Mouse (Mus musculus): ENCODE data around the gene Tlx1. TPM values are rescaled to one million over a fixed set of nuclear protein-coding genes. Genes with fewer than 3 reads are reported as not detected.

The Tlx1 gene
- polyA plus RNA-seq, 1 experiment from 2014 or later: not detected

GRCm38 (mm10) chr19:45131966-45132628 is 18.4 kb upstream of the Tlx1 start:
- H3K9me3 ChIP-seq (ENCODE audit: control insufficient read depth, low read length): no peaks in the 10 kb centered on the region
- no peak overlapping the region for H3K27ac ChIP-seq (ENCODE audit: low read depth, low read length)
- no peak for ATAC-seq (ENCODE audit: low FRiP score, low TSS enrichment)
- peaks cover 72% of the 10 kb centered on the region for H3K27me3 ChIP-seq (ENCODE audit: control insufficient read depth, insufficient read depth, low read length)
- H3K36me3 ChIP-seq (ENCODE audit: control insufficient read depth, insufficient read depth, low read length): no peaks in the 10 kb centered on the region
- no peak overlapping the region for H3K4me3 ChIP-seq (ENCODE audit: low read length)
- H3K9ac ChIP-seq (ENCODE audit: low read depth, low read length): no peak overlapping the region
- no peak overlapping the region for H3K4me2 ChIP-seq (replicated peaks; ENCODE audit: low read depth, low read length)
- 16% methylated on average over 14 of the region's 14 CpGs for WGBS
- no peaks in the 10 kb centered on the region for H3K4me1 ChIP-seq (ENCODE audit: control insufficient read depth, insufficient read depth, low read length)

- Histone ChIP-seq H3K9me3 (ENCODE audit: control insufficient read depth, low read length) (no peaks in the 10 kb centered on the region), H3K27ac (ENCODE audit: low read depth, low read length) (no peak overlapping the region), H3K27me3 (ENCODE audit: control insufficient read depth, insufficient read depth, low read length) (peaks cover 97% of the 10 kb centered on the region), H3K9ac (ENCODE audit: low read depth, low read length) (no peak overlapping the region), H3K4me1 (ENCODE audit: control insufficient read depth, insufficient read depth, low read length) (no peaks in the 10 kb centered on the region), H3K4me2 (replicated peaks; ENCODE audit: low read depth, low read length) (no peak overlapping the region), H3K4me3 (ENCODE audit: low read length) (no peak overlapping the region), H3K36me3 (ENCODE audit: control insufficient read depth, insufficient read depth, low read length) (no peaks in the 10 kb centered on the region)
- WGBS: 5% methylated on average over 3 of the region's 3 CpGs
- no peak for ATAC-seq (ENCODE audit: low FRiP score, low TSS enrichment)
These were observed 7.9 kb upstream of the Tlx1 start for GRCm38 (mm10) chr19:45142531-45142930.

- Histone ChIP-seq H3K27me3 (ENCODE audit: control insufficient read depth, insufficient read depth, low read length) (peaks cover 100% of the 10 kb centered on the region), H3K27ac (ENCODE audit: low read depth, low read length) (no peak overlapping the region), H3K9ac (ENCODE audit: low read depth, low read length) (no peak overlapping the region), H3K4me1 (ENCODE audit: control insufficient read depth, insufficient read depth, low read length) (no peaks in the 10 kb centered on the region), H3K4me2 (replicated peaks; ENCODE audit: low read depth, low read length) (no peak overlapping the region; the same call in 1 of the 2 replicates), H3K36me3 (ENCODE audit: control insufficient read depth, insufficient read depth, low read length) (no peaks in the 10 kb centered on the region), H3K9me3 (ENCODE audit: control insufficient read depth, low read length) (peaks cover 5% of the 10 kb centered on the region; the same call in 1 of the 2 replicates), H3K4me3 (ENCODE audit: low read length) (no peak overlapping the region)
- ATAC-seq (ENCODE audit: low FRiP score, low TSS enrichment): no peak
- under 1% methylated on average over 42 of the region's 46 CpGs for whole genome bisulfite sequencing
These were observed 7.1 kb upstream of the Tlx1 start for GRCm38 (mm10) chr19:45143214-45143895.

- no peak overlapping the region for H3K4me2 ChIP-seq (replicated peaks; ENCODE audit: low read depth, low read length)
- no peak overlapping the region for H3K9ac ChIP-seq (ENCODE audit: low read depth, low read length)
- H3K27me3 ChIP-seq (ENCODE audit: control insufficient read depth, insufficient read depth, low read length): peaks cover 97% of the 10 kb centered on the region
- no peak for ATAC-seq (ENCODE audit: low FRiP score, low TSS enrichment)
- H3K4me1 ChIP-seq (ENCODE audit: control insufficient read depth, insufficient read depth, low read length): peaks cover 8% of the 10 kb centered on the region; the same call in 1 of the 2 replicates
- H3K4me3 ChIP-seq (ENCODE audit: low read length): no peak overlapping the region
- H3K27ac ChIP-seq (ENCODE audit: low read depth, low read length): no peak overlapping the region
- H3K9me3 ChIP-seq (ENCODE audit: control insufficient read depth, low read length): peaks cover 6% of the 10 kb centered on the region; the same call in 1 of the 2 replicates
- H3K36me3 ChIP-seq (ENCODE audit: control insufficient read depth, insufficient read depth, low read length): no peaks in the 10 kb centered on the region
- WGBS: under 1% methylated on average over 4 of the region's 4 CpGs
These were observed 3.4 kb upstream of the Tlx1 start for GRCm38 (mm10) chr19:45147071-45147470.

GRCm38 (mm10) chr19:45151361-45152182 is 1.1 kb downstream of the Tlx1 start:
- H3K4me2 ChIP-seq (replicated peaks; ENCODE audit: low read depth, low read length): peak overlapping the region; percentile 38
- H3K9me3 ChIP-seq (ENCODE audit: control insufficient read depth, low read length): peaks cover 6% of the 10 kb centered on the region; the same call in 1 of the 2 replicates
- ATAC-seq (ENCODE audit: low FRiP score, low TSS enrichment): no peak
- peaks cover 8% of the 10 kb centered on the region; the same call in 1 of the 2 replicates for H3K4me1 ChIP-seq (ENCODE audit: control insufficient read depth, insufficient read depth, low read length)
- peaks cover 97% of the 10 kb centered on the region for H3K27me3 ChIP-seq (ENCODE audit: control insufficient read depth, insufficient read depth, low read length)
- no peaks in the 10 kb centered on the region for H3K36me3 ChIP-seq (ENCODE audit: control insufficient read depth, insufficient read depth, low read length)
- no peak overlapping the region for H3K9ac ChIP-seq (ENCODE audit: low read depth, low read length)
- WGBS: 1% methylated on average over 36 of the region's 36 CpGs
- H3K4me3 ChIP-seq (ENCODE audit: low read length): peak overlapping the region; percentile 19
- no peak overlapping the region for H3K27ac ChIP-seq (ENCODE audit: low read depth, low read length)

GRCm38 (mm10) chr19:45152183-45152650 is 1.7 kb downstream of the Tlx1 start:
- H3K27ac ChIP-seq (ENCODE audit: low read depth, low read length): no peak overlapping the region
- H3K4me3 ChIP-seq (ENCODE audit: low read length): no peak overlapping the region
- 8% methylated on average over 8 of the region's 8 CpGs for WGBS
- H3K9ac ChIP-seq (ENCODE audit: low read depth, low read length): no peak overlapping the region
- peaks cover 8% of the 10 kb centered on the region; the same call in 1 of the 2 replicates for H3K4me1 ChIP-seq (ENCODE audit: control insufficient read depth, insufficient read depth, low read length)
- no peak overlapping the region for H3K4me2 ChIP-seq (replicated peaks; ENCODE audit: low read depth, low read length)
- peaks cover 97% of the 10 kb centered on the region for H3K27me3 ChIP-seq (ENCODE audit: control insufficient read depth, insufficient read depth, low read length)
- H3K36me3 ChIP-seq (ENCODE audit: control insufficient read depth, insufficient read depth, low read length): no peaks in the 10 kb centered on the region
- no peak for ATAC-seq (ENCODE audit: low FRiP score, low TSS enrichment)
- H3K9me3 ChIP-seq (ENCODE audit: control insufficient read depth, low read length): peaks cover 6% of the 10 kb centered on the region; the same call in 1 of the 2 replicates

GRCm38 (mm10) chr19:45153311-45154058 is 3.0 kb downstream of the Tlx1 start:
- Histone ChIP-seq H3K9me3 (ENCODE audit: control insufficient read depth, low read length) (no peaks in the 10 kb centered on the region; the same call in 1 of the 2 replicates), H3K9ac (ENCODE audit: low read depth, low read length) (no peak overlapping the region), H3K4me2 (replicated peaks; ENCODE audit: low read depth, low read length) (no peak overlapping the region), H3K4me1 (ENCODE audit: control insufficient read depth, insufficient read depth, low read length) (peaks cover 8% of the 10 kb centered on the region; the same call in 1 of the 2 replicates), H3K4me3 (ENCODE audit: low read length) (no peak overlapping the region), H3K36me3 (ENCODE audit: control insufficient read depth, insufficient read depth, low read length) (no peaks in the 10 kb centered on the region), H3K27me3 (ENCODE audit: control insufficient read depth, insufficient read depth, low read length) (peaks cover 96% of the 10 kb centered on the region), H3K27ac (ENCODE audit: low read depth, low read length) (no peak overlapping the region)
- no peak for ATAC-seq (ENCODE audit: low FRiP score, low TSS enrichment)
- 2% methylated on average over 44 of the region's 44 CpGs for WGBS

- H3K27ac ChIP-seq (ENCODE audit: low read depth, low read length): no peak overlapping the region
- no peak for ATAC-seq (ENCODE audit: low FRiP score, low TSS enrichment)
- H3K4me3 ChIP-seq (ENCODE audit: low read length): no peak overlapping the region
These were observed 3.5 kb downstream of the Tlx1 start for GRCm38 (mm10) chr19:45154059-45154386.

More at GRCm38 (mm10) chr19:45154059-45154386, 3.5 kb downstream of the Tlx1 start:
- Histone ChIP-seq H3K9me3 (ENCODE audit: control insufficient read depth, low read length) (no peaks in the 10 kb centered on the region), H3K4me1 (ENCODE audit: control insufficient read depth, insufficient read depth, low read length) (peaks cover 8% of the 10 kb centered on the region; the same call in 1 of the 2 replicates), H3K9ac (ENCODE audit: low read depth, low read length) (no peak overlapping the region), H3K36me3 (ENCODE audit: control insufficient read depth, insufficient read depth, low read length) (no peaks in the 10 kb centered on the region), H3K4me2 (replicated peaks; ENCODE audit: low read depth, low read length) (no peak overlapping the region), H3K27me3 (ENCODE audit: control insufficient read depth, insufficient read depth, low read length) (peaks cover 97% of the 10 kb centered on the region)
- 3% methylated on average over 24 of the region's 24 CpGs for WGBS
